Mouse (Mus musculus): ENCODE measurements around the gene Kri1.
"Not testable (repeated sequence)": the region's sequence is repeated elsewhere in the genome, so short reads cannot be mapped to it uniquely, and the experiment has no call there.

Gene Kri1

DNA sequence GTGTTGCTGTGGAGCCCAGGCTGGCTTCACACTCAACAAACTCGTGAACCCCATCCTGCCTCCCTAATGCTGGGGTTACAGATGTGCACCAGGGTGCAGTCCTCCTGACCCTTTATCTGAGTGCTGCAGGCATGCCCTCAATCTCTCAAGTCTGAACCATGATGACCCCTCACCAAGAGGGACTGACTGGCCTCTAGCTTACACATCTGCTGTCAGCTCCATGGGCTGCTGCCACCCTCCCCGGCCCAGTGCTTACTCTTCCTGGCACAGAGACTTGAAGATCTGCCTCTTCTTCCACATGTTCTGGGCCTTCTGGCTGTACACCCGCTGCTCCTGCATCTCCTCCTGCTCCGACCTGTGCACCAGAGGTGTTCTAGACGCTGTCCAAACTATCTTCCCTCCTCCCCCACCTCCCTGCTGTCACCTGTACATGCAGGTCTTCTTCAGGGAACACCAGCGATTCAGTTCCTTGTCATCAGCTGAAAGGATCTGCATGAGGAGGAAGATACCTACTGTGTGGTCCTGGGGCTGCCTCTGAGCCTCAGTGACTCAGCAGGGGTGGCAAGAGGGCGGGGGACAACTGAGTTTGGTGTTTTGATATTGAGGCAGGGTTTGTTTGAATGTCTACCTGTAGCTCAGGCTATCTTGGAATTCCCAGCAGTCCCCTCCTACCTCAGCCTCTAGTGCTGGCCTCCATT lies 12.6 kb downstream of the Kri1 start:
- in situ Hi-C loops (cut with MseI, MboI): no loop called here

DNA sequence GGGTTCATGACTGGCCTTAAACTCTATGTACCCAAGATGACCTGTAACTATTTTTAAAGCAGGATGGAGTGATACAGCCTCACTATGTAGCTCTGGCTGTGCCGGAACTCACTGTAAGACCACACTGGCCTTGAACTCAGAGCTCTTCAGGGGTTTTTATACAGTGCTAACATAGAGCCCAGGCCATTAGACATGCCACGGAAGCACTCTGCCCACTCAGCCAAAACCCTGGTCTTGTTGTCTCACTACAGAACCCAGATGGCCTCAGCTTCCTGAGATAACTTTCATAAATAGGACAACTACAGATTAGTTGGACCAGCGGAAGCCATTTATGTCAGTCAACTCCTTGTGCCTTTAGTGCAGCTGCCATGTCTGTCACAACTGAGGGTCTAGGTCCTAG lies 13.4 kb downstream of the Kri1 start:
- in situ Hi-C loops (cut with MseI, MboI): no loop called here

DNA sequence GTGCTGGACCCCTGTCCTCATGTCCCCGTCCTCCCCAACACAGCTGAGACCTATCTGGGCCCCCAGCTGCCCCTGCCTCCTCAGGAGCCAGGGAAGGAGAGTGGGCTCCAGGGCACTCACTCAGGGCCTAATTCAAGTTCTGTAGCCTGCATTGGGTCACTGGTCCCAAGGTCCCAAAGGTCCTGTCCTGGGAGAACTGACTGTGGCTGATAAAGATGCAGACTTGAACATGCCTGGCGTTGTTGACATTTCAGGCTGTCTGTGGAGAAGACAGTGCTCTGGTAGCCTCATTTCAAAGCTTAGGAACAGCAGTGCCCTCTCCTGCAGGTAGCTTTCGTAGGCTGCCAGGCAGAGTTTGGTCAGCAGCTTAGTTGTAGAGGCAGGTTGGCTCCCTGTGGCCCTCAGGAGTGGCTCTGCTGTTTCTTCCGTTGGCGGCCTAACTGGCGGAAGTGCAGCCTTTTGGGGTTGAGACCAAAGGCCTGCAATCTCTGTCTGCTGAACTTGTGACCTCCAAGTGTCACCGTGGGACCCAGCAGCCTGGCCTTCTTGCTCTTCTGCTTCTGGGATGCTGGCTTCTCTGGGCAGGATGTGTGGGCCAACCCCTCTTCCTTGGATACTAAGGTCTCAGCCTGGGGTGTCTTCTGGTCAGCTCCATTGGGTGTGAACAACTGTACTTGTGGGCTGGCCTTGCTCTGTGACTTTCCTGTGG lies 14.1 kb downstream of the Kri1 start:
- in situ Hi-C loops (cut with MseI, MboI): no loop called here

DNA sequence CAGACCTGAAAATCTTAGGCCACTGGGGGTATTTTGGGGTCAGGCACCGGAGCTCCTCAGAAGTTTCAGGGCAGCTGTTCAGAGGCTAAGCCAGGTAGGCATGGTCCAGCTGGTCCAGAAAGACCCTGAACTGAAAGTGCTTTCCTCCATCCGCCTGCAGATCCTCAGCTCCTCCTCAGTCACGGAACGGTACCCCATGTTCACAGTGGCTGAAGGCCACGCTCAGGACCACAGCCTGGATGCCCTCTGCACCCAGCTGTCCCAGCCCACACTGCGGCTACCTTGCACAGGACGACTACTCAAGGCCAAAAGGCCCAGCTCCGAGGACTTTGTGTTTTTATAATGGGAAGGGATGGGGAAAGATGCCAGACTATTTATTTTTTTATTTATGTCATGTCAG lies 14.7 kb downstream of the Kri1 start:
- in situ Hi-C loops (cut with MseI, MboI): no loop called here

DNA sequence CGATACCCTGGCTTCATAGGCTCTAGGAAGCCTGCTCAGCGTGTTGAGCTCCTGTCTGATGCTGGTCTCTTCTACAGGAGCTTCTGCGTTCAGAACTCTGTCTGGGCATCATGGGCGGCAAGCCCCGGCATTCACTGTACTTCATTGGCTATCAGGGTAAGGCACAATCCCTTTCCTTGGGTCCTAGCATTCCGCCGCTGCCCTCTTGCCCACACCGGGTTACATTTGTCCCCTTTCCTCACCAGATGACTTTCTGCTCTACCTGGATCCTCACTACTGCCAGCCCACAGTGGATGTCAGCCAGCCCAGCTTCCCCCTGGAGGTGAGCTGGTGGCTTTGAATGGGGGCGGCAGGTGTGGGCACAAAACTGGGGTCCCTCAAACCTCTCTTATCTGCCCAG lies 15.4 kb downstream of the Kri1 start:
- in situ Hi-C loops (cut with MseI, MboI): no loop called here

DNA sequence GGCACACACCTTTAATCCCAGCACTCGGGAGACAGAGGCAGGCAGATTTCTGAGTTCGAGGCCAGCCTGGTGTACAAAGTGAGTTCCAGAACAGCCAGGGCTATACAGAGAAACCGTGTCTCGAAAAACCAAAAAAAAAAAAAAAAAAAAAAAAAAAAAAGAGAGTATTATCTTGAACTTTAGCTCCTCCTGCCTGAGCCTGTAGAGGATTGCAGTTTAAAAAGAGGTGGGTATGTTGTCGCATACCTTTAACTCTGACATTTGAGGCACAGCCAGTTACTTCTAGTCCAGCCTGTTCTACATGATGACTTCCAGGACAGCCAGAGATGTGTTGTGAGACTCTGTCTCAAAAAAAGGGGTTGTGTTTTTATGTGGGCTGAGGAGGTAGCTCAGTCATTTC lies 18.2 kb downstream of the Kri1 start:
- in situ Hi-C loops (cut with MseI, MboI): not testable (repeated sequence)

DNA sequence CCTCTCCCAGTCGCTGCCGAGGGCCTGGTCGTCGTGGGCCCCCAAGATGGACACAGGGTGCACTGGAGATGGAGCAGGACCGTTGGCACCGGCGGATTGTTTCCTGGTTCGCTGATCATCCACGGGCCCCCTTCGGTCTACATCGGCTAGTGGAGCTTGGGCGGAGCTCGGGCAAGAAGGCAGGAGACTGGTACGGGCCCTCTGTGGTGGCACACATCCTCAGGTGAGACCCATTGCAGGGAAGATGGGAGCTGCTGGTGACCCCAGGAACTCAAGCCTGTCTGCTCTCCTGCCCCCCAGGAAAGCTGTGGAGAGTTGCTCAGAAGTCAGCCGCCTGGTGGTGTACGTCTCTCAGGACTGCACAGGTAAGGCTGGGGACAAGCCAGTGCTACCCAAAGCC lies 19.5 kb downstream of the Kri1 start:
- in situ Hi-C loops (cut with MseI, MboI): no loop called here

DNA sequence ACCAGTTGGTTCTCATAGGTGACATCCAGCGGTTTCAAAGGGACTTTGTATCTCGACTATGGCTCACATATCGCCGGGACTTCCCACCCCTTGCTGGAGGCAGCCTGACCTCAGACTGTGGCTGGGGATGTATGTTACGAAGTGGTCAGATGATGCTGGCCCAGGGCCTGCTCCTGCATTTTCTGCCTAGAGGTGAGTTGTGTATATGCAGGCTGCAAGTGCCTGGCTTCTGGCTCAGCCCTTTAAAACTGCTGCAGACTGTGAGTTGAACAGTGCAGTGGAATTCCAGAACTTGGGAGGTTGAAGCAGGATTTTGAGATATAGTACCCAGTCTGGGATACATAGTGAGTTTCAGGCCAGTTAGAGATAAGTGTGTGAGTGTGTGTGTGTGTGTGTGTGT lies 20.9 kb downstream of the Kri1 start:
- in situ Hi-C loops (cut with MseI, MboI): no loop called here

DNA sequence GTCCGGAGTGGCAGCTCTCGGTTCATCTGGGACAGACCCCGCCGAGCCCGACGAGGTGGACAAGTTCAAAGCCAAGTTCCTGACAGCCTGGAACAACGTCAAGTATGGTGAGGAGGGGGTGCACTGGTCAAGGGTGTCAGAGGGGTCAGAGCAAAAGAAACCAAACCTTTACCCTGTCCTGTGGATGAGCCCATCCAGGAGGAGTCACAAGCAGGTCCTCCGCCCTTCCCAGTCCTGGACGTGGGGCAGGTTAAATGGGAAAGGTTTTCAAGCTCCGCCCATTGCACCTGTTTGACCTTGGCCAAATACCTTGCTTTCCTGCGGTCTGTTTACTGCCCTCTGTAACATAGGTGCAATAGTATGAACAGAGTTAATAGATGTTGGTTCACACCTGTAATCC lies 22.2 kb downstream of the Kri1 start:
- in situ Hi-C loops (cut with MseI, MboI): no loop called here

DNA sequence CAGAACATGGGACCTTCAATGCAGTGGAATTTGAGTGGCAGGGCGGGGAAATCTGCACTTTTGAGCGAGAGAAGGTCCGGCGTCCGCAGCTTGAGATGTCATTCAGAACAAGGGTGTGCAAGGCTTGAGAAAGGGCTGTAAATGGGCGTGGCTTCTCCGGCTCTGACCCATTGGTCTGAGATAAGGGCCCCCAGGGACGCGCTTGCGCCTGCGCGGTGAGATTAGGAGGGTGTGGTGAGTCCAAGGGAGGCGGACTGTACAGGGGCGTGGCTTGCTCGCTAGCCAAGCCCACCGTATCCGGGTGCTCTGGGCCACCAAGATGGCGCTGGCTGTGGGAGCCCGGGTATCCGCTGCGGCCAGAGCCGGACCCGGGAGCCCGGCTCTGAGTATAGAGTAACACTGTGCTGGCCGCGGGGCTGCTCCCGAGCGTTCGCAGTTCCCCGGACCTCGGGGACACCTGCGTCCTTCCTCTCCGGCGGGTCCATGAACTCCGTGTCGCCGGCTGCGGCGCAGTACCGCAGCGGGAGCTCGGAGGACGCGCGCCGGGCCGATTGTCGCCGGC lies 22.7 kb downstream of the Kri1 start, which contains the start of gene Atg4d:
TSS of gene Atg4d (plus strand) at position 294 of the 562 bp plus-strand sequence.
- in situ Hi-C loops (cut with MseI, MboI): no loop called here

DNA sequence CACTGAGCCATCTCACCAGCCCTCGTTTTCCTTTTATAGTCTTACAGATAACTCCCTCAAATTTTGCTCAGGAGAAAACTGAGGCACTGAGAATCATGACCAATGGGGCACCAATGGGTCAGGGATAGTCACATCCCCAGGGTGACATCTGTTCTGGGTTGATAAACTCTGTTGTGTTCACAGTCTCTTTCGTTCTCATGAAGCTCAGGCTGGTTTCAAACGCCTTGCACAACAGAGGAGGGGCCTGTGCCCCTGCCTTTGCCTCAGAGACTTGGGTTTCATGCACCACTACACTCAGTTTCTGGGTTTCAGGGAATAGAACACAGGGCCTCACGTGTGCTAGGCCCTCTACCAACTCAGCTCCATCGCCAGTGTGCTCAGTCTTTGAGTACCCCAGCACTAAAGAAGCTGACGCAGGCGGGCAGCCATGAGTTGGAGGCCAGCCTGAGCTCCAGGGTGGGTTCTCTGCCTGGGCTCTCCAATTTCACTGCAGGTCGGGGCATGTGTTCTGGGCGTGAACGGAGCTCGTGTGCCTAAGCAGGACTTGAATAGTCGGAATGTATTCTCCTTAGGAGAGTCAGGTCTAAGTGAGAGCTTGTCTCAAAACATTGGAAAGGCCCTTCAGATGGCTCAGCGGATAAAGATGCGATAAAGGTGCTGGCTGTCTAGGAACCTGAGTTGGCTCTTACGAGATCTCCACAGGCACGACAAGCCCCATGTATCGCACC lies 23.3 kb downstream of the Kri1 start:
- in situ Hi-C loops (cut with MseI, MboI): no loop called here

DNA sequence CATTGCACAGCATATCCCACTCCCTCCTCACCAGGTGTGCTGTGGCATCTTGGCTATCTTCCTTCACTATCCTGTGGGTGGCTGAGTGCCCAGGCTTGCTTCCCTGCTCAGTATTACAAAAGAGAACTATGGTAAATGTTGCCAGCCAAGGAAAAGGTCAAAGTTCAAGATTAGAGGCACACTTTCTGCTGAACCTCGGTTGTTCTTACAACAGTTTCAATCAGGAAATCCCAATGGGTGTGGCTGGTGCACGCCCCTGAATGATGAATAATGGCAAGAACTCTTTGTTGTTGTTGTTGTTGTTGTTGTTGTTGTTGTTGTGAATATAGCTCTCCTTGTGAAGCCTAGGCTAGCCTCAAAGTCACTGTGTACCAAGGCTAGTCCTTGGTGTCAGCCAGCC lies 25.9 kb downstream of the Kri1 start:
- in situ Hi-C loops (cut with MseI, MboI): no loop called here

DNA sequence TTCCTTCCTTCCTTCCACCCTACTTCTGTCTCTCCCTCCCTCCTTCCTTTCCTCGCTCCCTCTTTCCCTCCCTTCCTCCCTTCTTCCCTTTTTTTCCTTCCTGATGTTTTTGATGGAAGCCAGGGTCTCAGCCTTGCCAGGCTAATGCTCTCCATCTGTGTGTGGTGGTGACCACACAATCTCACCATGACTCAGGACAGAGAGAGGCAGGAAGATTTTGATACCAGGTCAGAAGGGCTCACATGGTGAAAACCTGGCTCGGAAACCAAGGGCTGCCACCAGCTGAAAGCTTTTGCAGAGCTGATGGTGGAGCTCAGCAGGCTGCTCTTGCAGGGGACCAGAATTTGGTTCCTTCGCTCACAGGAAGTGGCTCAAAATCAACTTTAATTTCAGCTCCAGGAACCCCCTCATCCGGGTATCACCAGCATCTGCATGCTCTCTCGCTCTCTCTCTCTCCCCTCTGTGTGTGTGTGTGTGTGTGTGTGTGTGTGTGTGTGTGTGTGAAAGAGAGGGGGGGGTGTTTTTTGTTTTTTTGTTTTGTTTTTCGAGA lies 27.2 kb downstream of the Kri1 start:
- in situ Hi-C loops (cut with MseI, MboI): no loop called here

DNA sequence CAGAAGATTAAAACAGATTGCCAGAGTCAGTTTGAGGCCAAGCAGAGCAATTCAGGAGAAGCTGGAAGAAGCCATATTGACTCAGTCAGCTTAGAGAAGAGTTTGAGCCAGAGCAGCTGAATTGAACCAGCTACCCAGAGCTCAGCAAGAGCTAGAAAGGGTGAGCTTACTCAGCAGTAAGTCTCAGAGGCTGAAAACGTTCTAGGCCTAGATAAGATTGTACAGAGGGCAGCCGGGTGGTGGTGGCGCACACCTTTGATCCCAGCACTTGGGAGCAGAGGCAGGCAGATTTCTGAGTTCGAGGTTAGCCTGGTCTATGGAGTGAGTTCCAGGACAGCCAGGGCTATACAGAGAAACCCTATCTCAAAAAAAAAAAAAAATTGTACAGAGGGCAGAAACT lies 31.4 kb downstream of the Kri1 start:
- in situ Hi-C loops (cut with MseI, MboI): not testable (repeated sequence)

DNA sequence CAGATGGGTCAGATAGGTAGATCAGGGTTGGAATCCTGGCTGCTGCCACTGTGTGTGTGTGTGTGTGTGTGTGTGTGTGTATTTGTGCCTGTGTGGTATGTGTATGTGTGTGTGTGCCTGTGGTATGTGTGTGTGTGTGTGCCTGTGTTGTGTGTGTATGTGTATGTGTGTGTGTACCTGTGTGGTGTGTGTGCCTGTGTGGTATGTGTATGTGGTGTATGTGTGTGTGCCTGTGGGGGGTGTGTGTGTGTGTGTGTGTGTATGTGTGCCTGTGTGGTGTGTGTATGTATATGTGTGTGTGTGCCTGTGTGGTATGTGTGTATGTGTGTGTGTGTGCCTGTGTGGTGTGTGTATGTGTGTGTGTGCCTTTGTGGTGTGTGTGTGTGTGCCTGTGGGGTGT lies 33.1 kb downstream of the Kri1 start:
- in situ Hi-C loops (cut with MseI, MboI): no loop called here

DNA sequence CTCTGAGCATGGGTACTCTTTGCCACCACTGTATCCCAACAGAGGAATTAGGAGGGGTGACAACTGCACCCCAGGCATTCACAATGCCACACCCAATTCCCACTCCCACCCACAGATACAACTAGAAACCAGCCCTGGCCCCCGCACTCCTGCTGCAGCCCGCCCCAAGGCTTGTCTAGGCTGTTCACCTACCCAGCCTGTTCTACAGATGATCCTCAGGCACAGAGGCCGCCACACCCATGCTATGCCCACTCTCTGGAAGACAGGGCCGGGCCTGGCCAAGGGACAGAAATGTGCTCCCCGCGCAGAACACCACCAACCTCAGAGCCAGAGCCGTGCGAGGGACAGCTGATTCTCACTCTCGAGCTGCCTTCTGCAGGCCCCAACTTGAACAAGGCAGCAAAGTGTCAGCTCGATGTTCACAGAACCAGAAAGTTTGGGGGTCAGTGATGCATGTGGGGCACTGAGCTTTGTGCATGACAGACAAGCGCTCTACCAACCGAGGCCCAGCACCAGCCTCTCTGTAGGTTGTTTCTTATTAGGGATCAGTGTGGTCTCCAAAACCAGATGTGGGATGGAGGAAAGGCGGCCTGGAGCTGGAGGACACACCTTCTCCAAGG lies 36.5 kb downstream of the Kri1 start:
- in situ Hi-C loops (cut with MseI, MboI): no loop called here

DNA sequence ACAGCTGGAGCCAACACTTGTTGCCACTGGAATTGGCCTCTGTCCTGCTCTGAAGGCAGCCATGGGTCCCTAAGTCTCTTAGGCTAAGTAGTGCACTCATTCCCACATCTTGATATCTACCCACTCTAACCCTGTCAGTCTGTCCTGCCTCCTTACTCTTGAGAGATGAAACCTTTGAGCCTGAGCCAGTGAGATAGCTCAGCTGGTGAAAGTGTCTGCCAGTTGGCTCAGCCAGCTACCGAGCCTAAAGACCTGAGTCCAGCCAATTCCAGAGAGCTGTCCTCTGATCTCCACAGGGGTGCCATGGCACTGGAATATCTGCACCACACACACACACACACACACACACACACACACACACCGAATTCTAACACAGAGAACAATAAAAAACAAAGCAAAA lies 37.3 kb downstream of the Kri1 start:
- in situ Hi-C loops (cut with MseI, MboI): no loop called here

DNA sequence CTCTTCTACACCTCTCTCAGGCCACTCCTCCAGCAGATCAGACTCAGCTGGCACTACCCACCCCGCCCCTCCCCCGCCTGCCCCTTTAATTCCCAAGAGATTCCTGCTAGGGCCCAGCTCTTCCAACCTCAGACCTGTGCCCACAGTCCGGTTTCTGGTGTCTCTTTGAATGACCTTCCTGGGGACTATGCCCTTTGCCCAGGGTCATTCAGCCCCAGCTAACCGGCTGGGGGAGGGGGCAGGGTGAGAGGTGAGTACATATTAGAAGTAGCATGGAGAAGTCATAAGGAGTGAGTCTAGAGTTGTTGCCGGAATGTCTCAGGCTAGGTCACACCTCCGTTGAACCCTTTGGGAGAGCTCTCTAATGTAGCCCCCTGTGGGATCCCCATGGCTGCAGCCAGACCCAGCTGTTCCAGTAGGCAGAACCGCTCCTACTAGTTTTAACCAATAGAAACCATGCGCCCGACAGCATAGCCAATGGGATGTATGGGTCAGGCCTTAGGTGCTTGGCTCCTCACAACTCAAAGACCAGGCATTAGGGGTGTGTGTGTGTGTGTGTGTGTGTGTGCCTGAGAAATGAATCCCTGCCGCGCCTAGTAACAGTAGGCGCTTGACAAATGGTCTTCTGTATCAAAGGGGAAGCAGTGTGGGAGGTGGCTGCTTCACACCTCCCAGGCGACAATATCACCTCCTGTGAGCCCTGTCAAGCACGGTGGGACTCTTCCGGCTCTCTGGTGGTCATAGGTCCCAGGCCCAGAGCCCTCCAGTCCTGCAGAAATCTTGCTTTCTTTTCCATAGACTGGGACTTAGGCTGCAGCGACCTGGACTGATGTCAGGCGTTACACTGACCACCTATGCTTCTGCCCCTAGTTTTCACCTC lies 37.9 kb downstream of the Kri1 start:
- in situ Hi-C loops (cut with MseI, MboI): no loop called here

DNA sequence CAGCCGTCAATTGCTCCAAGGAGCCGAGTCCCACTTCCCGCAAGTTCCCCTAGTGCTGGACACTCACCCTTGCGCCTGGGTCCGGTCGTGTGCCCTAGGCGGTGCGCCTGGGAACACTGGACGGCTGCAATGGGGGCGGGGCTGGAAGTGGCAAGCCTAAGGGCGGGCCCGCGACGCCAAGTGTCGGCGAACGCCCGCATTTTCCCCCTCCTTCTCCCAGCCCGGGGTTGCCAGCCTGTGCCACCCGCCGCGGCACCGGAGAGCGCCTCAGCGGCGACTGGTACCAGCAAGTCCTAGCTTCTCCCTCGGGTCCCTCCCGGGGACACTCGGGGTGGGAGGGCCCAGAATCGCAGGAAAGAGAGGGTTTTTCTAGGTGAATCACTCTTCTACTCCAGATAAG lies 39.4 kb downstream of the Kri1 start, which contains the start of gene S1pr5:
TSS of gene S1pr5 (minus strand) at position 118 of the 400 bp plus-strand sequence.
- in situ Hi-C loops (cut with MseI, MboI): no loop called here

DNA sequence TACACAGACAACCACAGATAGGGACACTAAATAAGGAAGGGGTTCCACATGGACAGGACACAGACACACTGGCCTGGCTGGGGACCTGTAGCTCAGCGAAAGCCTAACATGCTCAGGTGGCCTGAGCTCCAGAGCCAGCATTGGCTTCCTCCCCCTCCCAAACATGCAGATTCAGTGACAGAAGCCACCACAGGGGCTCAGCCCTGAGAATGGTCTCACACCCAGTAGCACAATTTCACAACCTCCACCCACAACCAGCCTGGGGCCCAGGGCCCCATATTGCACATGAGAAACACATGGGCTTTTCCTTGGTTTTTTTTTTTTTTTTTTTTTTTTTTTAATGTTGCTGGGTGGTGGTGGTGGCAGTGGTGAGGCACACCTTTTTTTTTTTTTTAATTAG lies 41.4 kb downstream of the Kri1 start:
- in situ Hi-C loops (cut with MseI, MboI): no loop called here

DNA sequence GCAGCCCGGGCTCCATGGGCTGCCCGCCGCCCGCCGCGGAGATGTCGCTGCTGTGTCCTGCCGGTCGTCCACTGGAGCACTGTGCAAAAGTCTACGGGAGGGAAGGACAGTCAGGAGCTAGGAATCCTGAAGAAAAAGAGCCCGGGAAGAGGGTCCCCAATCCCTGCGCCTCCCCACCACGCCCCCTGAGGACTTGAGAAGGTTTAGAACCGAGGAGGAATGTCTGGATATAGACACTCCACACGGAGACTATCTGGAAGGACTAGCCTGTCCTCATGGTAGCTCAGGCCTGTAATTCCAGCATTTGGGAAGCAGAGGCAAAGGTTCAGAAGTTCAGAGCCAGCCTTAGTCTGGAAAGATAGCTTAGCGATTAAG lies 42.7 kb downstream of the Kri1 start:
- in situ Hi-C loops (cut with MseI, MboI): no loop called here

Data from mouse trophoblast stem cell (cell line).